Mouse (Mus musculus): ENCODE measurements around the gene Ifi202b. TPM values are rescaled to one million over a fixed set of nuclear protein-coding genes. Genes with fewer than 3 reads are reported as not detected.
"Not testable (repeated sequence)": the region's sequence is repeated elsewhere in the genome, so short reads cannot be mapped to it uniquely, and the experiment has no call there.

Ifi202b gene
- polyA plus RNA-seq (2012; rRNA removed), result 0.13 TPM in 1 of 2 replicates, not detected in the other

- H3K27ac ChIP-seq (ENCODE audit: insufficient read depth, low read length); DNase-seq (ENCODE audit: low read depth in 1 of 2, low spot score in 2 of 2); H3K4me3 ChIP-seq (ENCODE audit: extremely low read depth, insufficient read depth, insufficient read length); H3K36me3 ChIP-seq (ENCODE audit: control insufficient read depth, insufficient read depth, low read length); H3K4me1 ChIP-seq (ENCODE audit: control insufficient read depth, insufficient read depth, insufficient read length); H3K27me3 ChIP-seq (ENCODE audit: control insufficient read depth, insufficient read depth, low read length): not testable (repeated sequence)
- WGBS, result 93% methylated on average over 6 of the region's 6 CpGs
Observed at GRCm38 (mm10) chr1:173982694-173983305, at the start of gene Ifi202b. Gene Ifi202b (minus strand): TSS chr1:173982744.

DNA sequence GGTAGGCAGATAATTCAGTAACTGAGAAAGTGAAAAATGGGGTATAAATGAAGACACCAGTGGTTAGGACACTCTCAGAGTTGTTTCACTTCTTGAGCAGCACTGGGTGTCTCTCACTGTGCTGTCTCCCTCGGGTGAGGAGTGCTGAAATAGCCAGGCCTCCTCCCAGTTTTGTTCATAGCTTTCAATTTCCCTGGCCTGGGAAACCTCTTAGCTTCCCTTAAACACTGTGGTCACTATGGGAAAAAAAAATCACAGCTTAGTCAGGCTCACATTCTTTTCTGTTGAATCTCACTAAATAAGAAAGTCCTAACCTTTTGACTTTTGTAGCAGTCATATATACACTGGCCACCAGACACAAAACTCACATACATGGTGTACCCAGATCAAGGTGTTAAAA, 49.2 kb upstream of the Ifi202b start, which contains the start of gene Ifi205:
Ifi205 (minus strand) TSS at position 113 of the 400 bp plus-strand sequence.
- no peak for DNase-seq (ENCODE audit: low read depth in 1 of 2, low spot score in 2 of 2)
- H3K27me3 ChIP-seq (ENCODE audit: control insufficient read depth, insufficient read depth, low read length), result no peaks in the 10 kb centered on the region
- no peak within 1 kb of the TSS for H3K4me3 ChIP-seq (ENCODE audit: extremely low read depth, insufficient read depth, insufficient read length)
- H3K36me3 ChIP-seq (ENCODE audit: control insufficient read depth, insufficient read depth, low read length), result no peaks in the 10 kb centered on the region
- no peaks in the 10 kb centered on the region for H3K4me1 ChIP-seq (ENCODE audit: control insufficient read depth, insufficient read depth, insufficient read length)
- no peak within 1 kb of the TSS for H3K27ac ChIP-seq (ENCODE audit: insufficient read depth, low read length)
- 44% methylated on average over 1 of the region's 1 CpGs for WGBS
- TF ChIP-seq CTCF (IDR thresholded peaks at IDR 0.05; ENCODE audit: extremely low read depth, insufficient read depth, insufficient read length, insufficient replicate concordance) (no peak), POLR2A (IDR thresholded peaks at IDR 0.05; ENCODE audit: low read depth, low read length) (no peak)

GRCm38 (mm10) chr1:174007050-174007449, 24.5 kb upstream of the Ifi202b start:
- H3K4me1 ChIP-seq (ENCODE audit: control insufficient read depth, insufficient read depth, insufficient read length); H3K4me3 ChIP-seq (ENCODE audit: extremely low read depth, insufficient read depth, insufficient read length); H3K27ac ChIP-seq (ENCODE audit: insufficient read depth, low read length); H3K36me3 ChIP-seq (ENCODE audit: control insufficient read depth, insufficient read depth, low read length); H3K27me3 ChIP-seq (ENCODE audit: control insufficient read depth, insufficient read depth, low read length); DNase-seq (ENCODE audit: low read depth in 1 of 2, low spot score in 2 of 2): not testable (repeated sequence)

- H3K4me1 ChIP-seq (ENCODE audit: control insufficient read depth, insufficient read depth, insufficient read length); H3K4me3 ChIP-seq (ENCODE audit: extremely low read depth, insufficient read depth, insufficient read length); H3K27me3 ChIP-seq (ENCODE audit: control insufficient read depth, insufficient read depth, low read length); H3K27ac ChIP-seq (ENCODE audit: insufficient read depth, low read length); H3K36me3 ChIP-seq (ENCODE audit: control insufficient read depth, insufficient read depth, low read length); DNase-seq (ENCODE audit: low read depth in 1 of 2, low spot score in 2 of 2): not testable (repeated sequence)
- WGBS, result 6% methylated on average over 2 of the region's 3 CpGs
Observed at GRCm38 (mm10) chr1:174004352-174005109, 22.0 kb upstream of the Ifi202b start.

GRCm38 (mm10) chr1:173995003-173995402, 12.5 kb upstream of the Ifi202b start:
- Histone ChIP-seq H3K4me1 (ENCODE audit: control insufficient read depth, insufficient read depth, insufficient read length) (no peaks in the 10 kb centered on the region), H3K36me3 (ENCODE audit: control insufficient read depth, insufficient read depth, low read length) (no peaks in the 10 kb centered on the region), H3K27me3 (ENCODE audit: control insufficient read depth, insufficient read depth, low read length) (no peaks in the 10 kb centered on the region), H3K27ac (ENCODE audit: insufficient read depth, low read length) (no peak overlapping the region), H3K4me3 (ENCODE audit: extremely low read depth, insufficient read depth, insufficient read length) (no peak overlapping the region)
- no peak for DNase-seq (ENCODE audit: low read depth in 1 of 2, low spot score in 2 of 2)
- WGBS, result 91% methylated on average over 4 of the region's 4 CpGs
- no peak for TF ChIP-seq CTCF (IDR thresholded peaks at IDR 0.05; ENCODE audit: extremely low read depth, insufficient read depth, insufficient read length, insufficient replicate concordance)
- TF ChIP-seq POLR2A (IDR thresholded peaks at IDR 0.05; ENCODE audit: low read depth, low read length), result no peak

DNA sequence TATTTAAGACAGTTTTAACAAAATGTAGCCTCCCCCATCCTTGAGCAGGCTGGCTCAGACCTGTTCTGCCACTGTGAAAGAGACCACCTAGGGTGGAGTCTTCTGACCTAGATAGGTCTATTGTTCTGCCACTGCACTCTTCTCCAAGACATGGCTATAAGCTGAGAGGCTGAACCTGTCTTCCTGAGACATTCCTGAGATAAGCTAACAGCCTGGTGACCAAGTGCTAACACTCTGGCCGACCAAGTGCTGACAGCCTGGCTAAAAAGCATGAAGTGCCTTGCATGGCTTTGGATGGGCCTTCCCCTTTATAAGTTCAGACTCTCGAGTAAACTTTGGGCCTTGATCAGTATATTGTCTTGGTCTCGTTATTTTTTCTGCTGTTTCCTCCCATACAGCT, 1.5 kb downstream of the Ifi202b start:
- H3K27ac ChIP-seq (ENCODE audit: insufficient read depth, low read length); H3K4me3 ChIP-seq (ENCODE audit: extremely low read depth, insufficient read depth, insufficient read length); H3K27me3 ChIP-seq (ENCODE audit: control insufficient read depth, insufficient read depth, low read length); H3K4me1 ChIP-seq (ENCODE audit: control insufficient read depth, insufficient read depth, insufficient read length); H3K36me3 ChIP-seq (ENCODE audit: control insufficient read depth, insufficient read depth, low read length); DNase-seq (ENCODE audit: low read depth in 1 of 2, low spot score in 2 of 2): not testable (repeated sequence)
- 66% methylated on average over 3 of the region's 3 CpGs for WGBS

- H3K27me3 ChIP-seq (ENCODE audit: control insufficient read depth, insufficient read depth, low read length), result no peaks in the 10 kb centered on the region
Observed at GRCm38 (mm10) chr1:173977622-173978021, 4.9 kb downstream of the Ifi202b start.

More at GRCm38 (mm10) chr1:173977622-173978021, 4.9 kb downstream of the Ifi202b start:
- Histone ChIP-seq H3K36me3 (ENCODE audit: control insufficient read depth, insufficient read depth, low read length) (no peaks in the 10 kb centered on the region), H3K4me3 (ENCODE audit: extremely low read depth, insufficient read depth, insufficient read length) (no peak overlapping the region), H3K27ac (ENCODE audit: insufficient read depth, low read length) (no peak overlapping the region), H3K4me1 (ENCODE audit: control insufficient read depth, insufficient read depth, insufficient read length) (peaks cover 4% of the 10 kb centered on the region; the same call in 1 of the 2 replicates)
- peak in 1 of 2 experiments; percentile 17 for DNase-seq (ENCODE audit: low read depth in 1 of 2, low spot score in 2 of 2)
- TF ChIP-seq POLR2A (IDR thresholded peaks at IDR 0.05; ENCODE audit: low read depth, low read length) (no peak), CTCF (IDR thresholded peaks at IDR 0.05; ENCODE audit: extremely low read depth, insufficient read depth, insufficient read length, insufficient replicate concordance) (no peak)
